Mouse (Mus musculus): ENCODE results near the gene Spo11. TPM values are rescaled to one million over a fixed set of nuclear protein-coding genes. Genes with fewer than 3 reads are reported as not detected.
A peak's percentile ranks its signal among the peaks of the same experiment; 100 is the strongest.

Spo11 gene
- polyA plus RNA-seq, 2 experiments: 2.5 to 3.2 TPM

GRCm38 (mm10) chr2:172934420-172934788 lies 43.1 kb upstream of the Spo11 start:
- H3K4me3 ChIP-seq (replicated peaks; ENCODE audit: low read length): peak overlapping the region; percentile 24
- peak overlapping the region; percentile 97 for H3K4me2 ChIP-seq (replicated peaks; ENCODE audit: low read depth, low read length, severe bottlenecking)
- no peak for TF ChIP-seq POLR2A (IDR thresholded peaks at IDR 0.05; ENCODE audit: borderline replicate concordance, extremely low read depth, insufficient read depth, insufficient read length)
- peaks cover 83% of the 10 kb centered on the region for H3K4me1 ChIP-seq (ENCODE audit: control insufficient read depth, insufficient read depth, low read length)
- 4% methylated on average over 8 of the region's 8 CpGs for WGBS
- H3K27ac ChIP-seq (replicated peaks; ENCODE audit: low read depth, low read length): peak overlapping the region; percentile 70
- no peaks in the 10 kb centered on the region for H3K36me3 ChIP-seq (ENCODE audit: control insufficient read depth, insufficient read depth, low read length)
- H3K9me3 ChIP-seq (ENCODE audit: control insufficient read depth, low read length): no peaks in the 10 kb centered on the region
- peak overlapping the region; percentile 41; the same call in 1 of the 2 replicates for H3K9ac ChIP-seq (ENCODE audit: low read depth, low read length, severe bottlenecking)
- H3K27me3 ChIP-seq (ENCODE audit: control insufficient read depth, insufficient read depth, low read length): no peaks in the 10 kb centered on the region; the same call in 1 of the 2 replicates
- no peak for DNase-seq (ENCODE audit: low spot score)
- peak; percentile 14 for ATAC-seq (ENCODE audit: low FRiP score, low read depth)

- no peaks in the 10 kb centered on the region for H3K36me3 ChIP-seq (ENCODE audit: control insufficient read depth, insufficient read depth, low read length)
- ATAC-seq (ENCODE audit: low FRiP score, low read depth): no peak
Observed at GRCm38 (mm10) chr2:172934891-172935740, 42.4 kb upstream of the Spo11 start.

GRCm38 (mm10) chr2:172935776-172936562 lies 41.5 kb upstream of the Spo11 start:
- no peak for DNase-seq (ENCODE audit: low spot score)

More at GRCm38 (mm10) chr2:172934891-172935740, 42.4 kb upstream of the Spo11 start:
- no peaks in the 10 kb centered on the region; the same call in 1 of the 2 replicates for H3K27me3 ChIP-seq (ENCODE audit: control insufficient read depth, insufficient read depth, low read length)
- WGBS: 7% methylated on average over 30 of the region's 30 CpGs
- peak overlapping the region; percentile 97 for H3K4me2 ChIP-seq (replicated peaks; ENCODE audit: low read depth, low read length, severe bottlenecking)
- H3K4me3 ChIP-seq (replicated peaks; ENCODE audit: low read length): peak overlapping the region; percentile 23
- 0 out of 2 replicates have a peak overlapping the region, but pooled peaks have one; percentile 28 for H3K9ac ChIP-seq (ENCODE audit: low read depth, low read length, severe bottlenecking)
- H3K4me1 ChIP-seq (ENCODE audit: control insufficient read depth, insufficient read depth, low read length): peaks cover 76% of the 10 kb centered on the region
- DNase-seq (ENCODE audit: low spot score): no peak
- no peak for TF ChIP-seq POLR2A (IDR thresholded peaks at IDR 0.05; ENCODE audit: borderline replicate concordance, extremely low read depth, insufficient read depth, insufficient read length)
- no peaks in the 10 kb centered on the region for H3K9me3 ChIP-seq (ENCODE audit: control insufficient read depth, low read length)
- H3K27ac ChIP-seq (replicated peaks; ENCODE audit: low read depth, low read length): peak overlapping the region; percentile 70

GRCm38 (mm10) chr2:172936844-172937243 lies 40.7 kb upstream of the Spo11 start:
- DNase-seq (ENCODE audit: low spot score) (no peak), ATAC-seq (ENCODE audit: low FRiP score, low read depth) (no peak)
- Histone ChIP-seq H3K27ac (replicated peaks; ENCODE audit: low read depth, low read length) (peak overlapping the region; percentile 74), H3K4me2 (replicated peaks; ENCODE audit: low read depth, low read length, severe bottlenecking) (peak overlapping the region; percentile 97), H3K9ac (ENCODE audit: low read depth, low read length, severe bottlenecking) (0 out of 2 replicates have a peak overlapping the region, but pooled peaks have one; percentile 29), H3K4me1 (ENCODE audit: control insufficient read depth, insufficient read depth, low read length) (peaks cover 65% of the 10 kb centered on the region), H3K4me3 (replicated peaks; ENCODE audit: low read length) (peak overlapping the region; percentile 74), H3K9me3 (ENCODE audit: control insufficient read depth, low read length) (no peaks in the 10 kb centered on the region), H3K27me3 (ENCODE audit: control insufficient read depth, insufficient read depth, low read length) (no peaks in the 10 kb centered on the region; the same call in 1 of the 2 replicates), H3K36me3 (ENCODE audit: control insufficient read depth, insufficient read depth, low read length) (no peaks in the 10 kb centered on the region)
- WGBS: 14% methylated on average over 5 of the region's 5 CpGs
- TF ChIP-seq POLR2A (IDR thresholded peaks at IDR 0.05; ENCODE audit: borderline replicate concordance, extremely low read depth, insufficient read depth, insufficient read length): no peak

More at GRCm38 (mm10) chr2:172935776-172936562, 41.5 kb upstream of the Spo11 start:
- peak overlapping the region; percentile 74 for H3K4me3 ChIP-seq (replicated peaks; ENCODE audit: low read length)
- peak overlapping the region; percentile 97 for H3K4me2 ChIP-seq (replicated peaks; ENCODE audit: low read depth, low read length, severe bottlenecking)
- H3K27ac ChIP-seq (replicated peaks; ENCODE audit: low read depth, low read length): peak overlapping the region; percentile 74
- H3K9me3 ChIP-seq (ENCODE audit: control insufficient read depth, low read length): no peaks in the 10 kb centered on the region
- no peak for ATAC-seq (ENCODE audit: low FRiP score, low read depth)
- no peaks in the 10 kb centered on the region; the same call in 1 of the 2 replicates for H3K27me3 ChIP-seq (ENCODE audit: control insufficient read depth, insufficient read depth, low read length)
- TF ChIP-seq POLR2A (IDR thresholded peaks at IDR 0.05; ENCODE audit: borderline replicate concordance, extremely low read depth, insufficient read depth, insufficient read length): no peak
- no peaks in the 10 kb centered on the region for H3K36me3 ChIP-seq (ENCODE audit: control insufficient read depth, insufficient read depth, low read length)
- H3K4me1 ChIP-seq (ENCODE audit: control insufficient read depth, insufficient read depth, low read length): peaks cover 72% of the 10 kb centered on the region
- 11% methylated on average over 12 of the region's 12 CpGs for WGBS
- H3K9ac ChIP-seq (ENCODE audit: low read depth, low read length, severe bottlenecking): 0 out of 2 replicates have a peak overlapping the region, but pooled peaks have one; percentile 29

Measured in limb, embryonic 14.5 days (tissue).